Mouse (Mus musculus) monocyte, adult 5-6 weeks (primary cell): ENCODE results near the gene Crcp. TPM values are rescaled to one million over a fixed set of nuclear protein-coding genes. Genes with fewer than 3 reads are reported as not detected.
A peak's percentile ranks its signal among the peaks of the same experiment; 100 is the strongest.

Experiments used
- ATAC-seq: fragments of 153-309, 156-312 bp; replicated peaks from 2 replicates; pipeline ENCODE4 v1.8.0; 2017; ENCODE audit warnings: mild to moderate bottlenecking; ENCODE audit not compliant: low TSS enrichment, insufficient number of reproducible peaks, severe bottlenecking, poor library complexity, low FRiP score
- total RNA-seq: library from RNA; stranded (forward); fragments of 200-1000, 200-491, 200-594 nt; gene quantifications from 3 replicates; pipeline ENCODE4 v1.2.3, GENCODE M21; 2017

Gene Crcp
- total RNA-seq = 34.5 to 51.7 TPM (median 50.6 TPM) in 3 replicates

- peak; percentile 87 for ATAC-seq
Observed at GRCm38 (mm10) chr5:130029142-130029897, at the start of gene Crcp, which contains the start of gene Asl. Gene Crcp (plus strand): TSS chr5:130029290. Gene Asl (minus strand): TSS chr5:130029247.

- ATAC-seq = no peak
Observed at GRCm38 (mm10) chr5:129980216-129980615, 48.9 kb upstream of the Crcp start.

- no peak for ATAC-seq
Observed at GRCm38 (mm10) chr5:129989376-129989775, 39.7 kb upstream of the Crcp start.

GRCm38 (mm10) chr5:129991898-129992297, 37.2 kb upstream of the Crcp start:
- no peak for ATAC-seq

GRCm38 (mm10) chr5:129993374-129993773, 35.7 kb upstream of the Crcp start:
- no peak for ATAC-seq

GRCm38 (mm10) chr5:129994989-129995388, 34.1 kb upstream of the Crcp start:
- ATAC-seq = no peak

- ATAC-seq = no peak
Observed at GRCm38 (mm10) chr5:129997700-129998099, 31.4 kb upstream of the Crcp start.

- ATAC-seq = peak; percentile 19; the same call in 1 of the 2 replicates
Observed at GRCm38 (mm10) chr5:129999097-129999496, 30.0 kb upstream of the Crcp start.

- peak; percentile 50 for ATAC-seq
Observed at GRCm38 (mm10) chr5:130000735-130001134, 28.4 kb upstream of the Crcp start.

GRCm38 (mm10) chr5:130001356-130001987, 27.6 kb upstream of the Crcp start:
- ATAC-seq = peak; percentile 34

- peak; percentile 83 for ATAC-seq
Observed at GRCm38 (mm10) chr5:130002301-130003146, 26.6 kb upstream of the Crcp start, which contains the start of gene Gusb. Gene Gusb (minus strand): TSS chr5:130003049.

GRCm38 (mm10) chr5:130003229-130003628, 25.9 kb upstream of the Crcp start:
- ATAC-seq = no peak

- ATAC-seq = no peak
Observed at GRCm38 (mm10) chr5:130007344-130007743, 21.7 kb upstream of the Crcp start.

GRCm38 (mm10) chr5:130008034-130008590, 21.0 kb upstream of the Crcp start:
- no peak for ATAC-seq

- ATAC-seq = no peak
Observed at GRCm38 (mm10) chr5:130009784-130010183, 19.3 kb upstream of the Crcp start.

- ATAC-seq = no peak
Observed at GRCm38 (mm10) chr5:130010961-130011360, 18.1 kb upstream of the Crcp start.

- no peak for ATAC-seq
Observed at GRCm38 (mm10) chr5:130015104-130015503, 14.0 kb upstream of the Crcp start.

GRCm38 (mm10) chr5:130019461-130019860, 9.6 kb upstream of the Crcp start:
- ATAC-seq = no peak
